Mouse (Mus musculus) cerebellum, postnatal 36 days (tissue): ENCODE data around the gene Olfr1310.
"Not testable (repeated sequence)": the region's sequence is repeated elsewhere in the genome, so short reads cannot be mapped to it uniquely, and the experiment has no call there.

Experiments
- DNase-seq, 2 experiments: peaks; one replicate each; pipeline ENCODE4 v3.0.0; 2021 to 2022; ENCODE audit warnings: mixed read lengths in 2 of 2

Olfr1310 gene

GRCm38 (mm10) chr2:112012608-112013007, at the start of gene Olfr1310:
Olfr1310 (minus strand) TSS chr2:112012708.
- DNase-seq, result no peak

- DNase-seq, result no peak
Measured at GRCm38 (mm10) chr2:112050138-112050537, 37.6 kb upstream of the Olfr1310 start, which contains the start of gene Olfr1312. Olfr1312 (minus strand) TSS chr2:112050238.

- DNase-seq, result not testable (repeated sequence)
Measured at GRCm38 (mm10) chr2:112026971-112027370, 14.5 kb upstream of the Olfr1310 start.

GRCm38 (mm10) chr2:112024312-112024711, 11.8 kb upstream of the Olfr1310 start, which contains the start of gene Olfr1311:
Olfr1311 (minus strand) TSS chr2:112024412.
- no peak for DNase-seq

- no peak for DNase-seq
Measured at GRCm38 (mm10) chr2:112014900-112015299, 2.4 kb upstream of the Olfr1310 start.

- DNase-seq, result no peak
Measured at GRCm38 (mm10) chr2:111990181-111990580, 22.3 kb downstream of the Olfr1310 start, which contains the start of gene Olfr1309. Olfr1309 (minus strand) TSS chr2:111990281.

GRCm38 (mm10) chr2:111964844-111965243, 47.7 kb downstream of the Olfr1310 start, which contains the start of gene Olfr1308:
Olfr1308 (minus strand) TSS chr2:111964944.
- DNase-seq, result no peak
